In the genomic region with DNA sequence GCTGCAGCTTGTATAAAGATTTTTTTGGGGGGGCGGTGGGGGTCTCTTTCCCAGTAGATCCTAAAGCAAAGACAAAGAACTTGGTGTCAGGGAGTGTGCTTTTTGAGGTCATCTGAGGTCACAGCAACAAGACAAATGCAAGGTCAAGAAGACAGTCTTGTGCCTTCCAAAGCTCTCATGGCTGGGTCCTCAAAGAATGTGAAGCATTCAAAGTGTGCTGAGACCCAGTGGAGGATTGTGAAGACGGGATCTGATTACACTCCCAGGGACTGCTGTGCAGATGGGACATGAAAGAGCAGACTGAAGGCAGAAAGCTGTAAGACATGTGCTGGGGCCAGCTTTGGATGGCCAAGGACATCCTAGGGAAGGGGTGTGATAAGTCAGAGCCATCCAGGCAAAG, we compare ENCODE assay signal across 31 mouse cellular contexts. TPM values are rescaled to one million over a fixed set of nuclear protein-coding genes. Genes with fewer than 3 reads are reported as not detected.
DNase-seq lines count a peak whose midpoint lies in the region; ATAC-seq lines count a peak whose summit lies in the region.
"Had no signal": no experiment of that assay in that cellular context is flagged by ENCODE, and none has a peak within 500 bp of the region (broad histone marks: within the 10 kb centered on the region; RNA-seq: fewer than 3 reads in every experiment).

No protein-coding gene starts in this region.

- no peak overlapping the region for H3K9ac ChIP-seq in midbrain, embryonic 14.5 days (replicated peaks; ENCODE audit: low read length)
- H3K9ac ChIP-seq: embryonic facial prominence, embryonic 13.5 days; intestine, embryonic 15.5 days; liver, embryonic 14.5 days; neural tube, embryonic 15.5 days; stomach, embryonic 15.5 days had no signal

- H3K4me1 ChIP-seq in heart, embryonic 10.5 days = peaks cover 52% of the 10 kb centered on the region
- H3K4me1 ChIP-seq in midbrain, embryonic 10.5 days = peaks cover 68% of the 10 kb centered on the region
- peaks cover 24% of the 10 kb centered on the region for H3K4me1 ChIP-seq in midbrain, embryonic 14.5 days (ENCODE audit: control insufficient read depth, insufficient read depth, low read length)
- peaks cover 35% of the 10 kb centered on the region for H3K4me1 ChIP-seq in embryonic facial prominence, embryonic 10.5 days
- H3K4me1 ChIP-seq: intestine, embryonic 15.5 days had no signal

- H3K36me3 ChIP-seq in heart, embryonic 10.5 days = no peaks in the 10 kb centered on the region
- no peaks in the 10 kb centered on the region for H3K36me3 ChIP-seq in midbrain, embryonic 10.5 days
- no peaks in the 10 kb centered on the region for H3K36me3 ChIP-seq in midbrain, embryonic 14.5 days (ENCODE audit: control insufficient read depth, insufficient read depth, low read length)
- no peaks in the 10 kb centered on the region for H3K36me3 ChIP-seq in embryonic facial prominence, embryonic 10.5 days (replicated peaks)
- H3K36me3 ChIP-seq: embryonic facial prominence, embryonic 13.5 days; G1E; intestine, embryonic 15.5 days; neural tube, embryonic 15.5 days; stomach, embryonic 15.5 days had no signal

- H3K9me3 ChIP-seq in heart, embryonic 10.5 days = no peaks in the 10 kb centered on the region
- no peaks in the 10 kb centered on the region for H3K9me3 ChIP-seq in midbrain, embryonic 10.5 days (replicated peaks)
- no peaks in the 10 kb centered on the region for H3K9me3 ChIP-seq in midbrain, embryonic 14.5 days (ENCODE audit: control insufficient read depth, low read length)
- H3K9me3 ChIP-seq in embryonic facial prominence, embryonic 10.5 days = no peaks in the 10 kb centered on the region
- H3K9me3 ChIP-seq: embryonic facial prominence, embryonic 13.5 days; intestine, embryonic 15.5 days; neural tube, embryonic 15.5 days; stomach, embryonic 15.5 days had no signal

- no peak for ATAC-seq in midbrain, embryonic 14.5 days (ENCODE audit: low FRiP score, low TSS enrichment)
- ATAC-seq: hindbrain, postnatal 0 days; intestine, embryonic 15.5 days had no signal

- 48% methylated on average over 2 of the region's 2 CpGs for WGBS in heart, embryonic 10.5 days
- WGBS in midbrain, embryonic 10.5 days = 40% methylated on average over 2 of the region's 2 CpGs
- 49% methylated on average over 2 of the region's 2 CpGs for WGBS in midbrain, embryonic 14.5 days
- WGBS in embryonic facial prominence, embryonic 10.5 days = 46% methylated on average over 2 of the region's 2 CpGs

- no peak overlapping the region for H3K4me3 ChIP-seq in heart, embryonic 10.5 days
- no peak overlapping the region for H3K4me3 ChIP-seq in midbrain, embryonic 10.5 days
- H3K4me3 ChIP-seq in midbrain, embryonic 14.5 days (replicated peaks; ENCODE audit: low read depth, low read length) = no peak overlapping the region
- H3K4me3 ChIP-seq in embryonic facial prominence, embryonic 10.5 days = no peak overlapping the region
- H3K4me3 ChIP-seq: embryonic facial prominence, embryonic 13.5 days; intestine, embryonic 15.5 days; layer of hippocampus, adult 2 months; neural tube, embryonic 15.5 days; stomach, embryonic 15.5 days had no signal

- intact Hi-C loops in heart, postnatal 36 days (cut with DNase I) = no loop called here

- H3K27me3 ChIP-seq in heart, embryonic 10.5 days (ENCODE audit: insufficient read depth, poor library complexity, severe bottlenecking) = no peaks in the 10 kb centered on the region
- no peaks in the 10 kb centered on the region for H3K27me3 ChIP-seq in midbrain, embryonic 10.5 days (ENCODE audit: low read depth, poor library complexity, severe bottlenecking)
- no peaks in the 10 kb centered on the region for H3K27me3 ChIP-seq in midbrain, embryonic 14.5 days (ENCODE audit: control insufficient read depth, insufficient read depth, low read length)
- H3K27me3 ChIP-seq in embryonic facial prominence, embryonic 10.5 days (replicated peaks; ENCODE audit: low read depth, poor library complexity, severe bottlenecking) = 0 out of 2 replicates have a peak, but pooled peaks cover 2% of the 10 kb centered on the region
- H3K27me3 ChIP-seq: embryonic facial prominence, embryonic 13.5 days; intestine, embryonic 15.5 days; neural tube, embryonic 15.5 days; stomach, embryonic 15.5 days had no signal

- peak; percentile 68 for DNase-seq in embryo, embryonic 10 days (ENCODE audit: low spot score)
- no peak for DNase-seq in embryo, embryonic 9.5 days (ENCODE audit: extremely low spot score)
- no peak for DNase-seq in heart, embryonic 10.5 days (ENCODE audit: low spot score)
- no peak for DNase-seq in heart, postnatal 36 days
- no peak for DNase-seq in midbrain, embryonic 10.5 days (ENCODE audit: low spot score)
- DNase-seq in midbrain, embryonic 14.5 days = no peak
- peak; percentile 34 for DNase-seq in embryonic facial prominence, embryonic 10.5 days (ENCODE audit: low spot score)
- DNase-seq in urinary bladder, postnatal 10 days (ENCODE audit: low spot score) = no peak
- DNase-seq: adrenal gland, postnatal 14 days; cerebellum, adult 11 months; cerebellum, adult 9-11 months; gastrocnemius, postnatal 10 days; heart, postnatal 14 days; kidney, adult 2 months; kidney, postnatal 36 days; liver; lung, adult 2 months; lung, postnatal 10 days; retina, postnatal 1 day; right cerebral cortex, postnatal 14 days had no signal

- H3K4me2 ChIP-seq in midbrain, embryonic 14.5 days (ENCODE audit: low read length) = no peak overlapping the region
- H3K4me2 ChIP-seq: embryonic facial prominence, embryonic 13.5 days; intestine, embryonic 15.5 days; neural tube, embryonic 15.5 days; stomach, embryonic 15.5 days had no signal

- H3K27ac ChIP-seq in heart, embryonic 10.5 days = peak overlapping the region; percentile 44
- peak overlapping the region; percentile 82 for H3K27ac ChIP-seq in midbrain, embryonic 10.5 days (replicated peaks)
- no peak overlapping the region for H3K27ac ChIP-seq in midbrain, embryonic 14.5 days (replicated peaks; ENCODE audit: low read depth, low read length)
- peak overlapping the region; percentile 19; the same call in 1 of the 2 replicates for H3K27ac ChIP-seq in embryonic facial prominence, embryonic 10.5 days (replicated peaks)
- H3K27ac ChIP-seq: embryonic facial prominence, embryonic 13.5 days; hindbrain, postnatal 0 days; intestine, embryonic 15.5 days; layer of hippocampus, adult 2 months; liver, embryonic 14.5 days; macrophage; stomach, embryonic 15.5 days had no signal

RNA-seq across cellular contexts. Expression of a gene that starts 24.2 kb away (rescaled TPM):
- polyA plus RNA-seq in heart, embryonic 10.5 days (2016; fragmentation: Nextera tagmentation; extraction: Ambion mirVana) = 6.9 and 7.9 TPM in 2 replicates
- under 1 TPM in 1 of 2 experiments, not detected in 1; 0.14 TPM for total RNA-seq in heart, postnatal 36 days (2021)
- 12.4 and 17.8 TPM in 2 replicates for polyA plus RNA-seq in midbrain, embryonic 10.5 days (2016; fragmentation: Nextera tagmentation; extraction: Ambion mirVana)
- 31.5 and 43.0 TPM in 2 replicates for polyA plus RNA-seq in midbrain, embryonic 14.5 days (2014; fragmentation: Nextera tagmentation; extraction: Ambion mirVana)
- 11.8 and 16.3 TPM in 2 replicates for polyA plus RNA-seq in embryonic facial prominence, embryonic 10.5 days (2016; fragmentation: Nextera tagmentation; extraction: Ambion mirVana)
- total RNA-seq: megakaryocyte-erythroid progenitor cell, adult 5-6 weeks had no signal
- polyA plus RNA-seq: C2C12, G1E, macrophage had no signal

Comparison
In these comparisons a context has a peak if more than half of its experiments do, and no peak if none do; other contexts are left out.
1. DNase-seq: peak in embryo, embryonic 10 days (single experiment) and embryonic facial prominence, embryonic 10.5 days (single experiment); none in embryo, embryonic 9.5 days (single experiment), heart, embryonic 10.5 days (single experiment), heart, postnatal 36 days (0 of 2), midbrain, embryonic 10.5 days (single experiment), midbrain, embryonic 14.5 days (single experiment) and urinary bladder, postnatal 10 days (single experiment).